Mouse (Mus musculus): ENCODE measurements at regions not wholly inside any gene's neighbourhood (a gene's known extent, or its start where the extent isn't known, plus 50 kb on each side); places are given as distances from the start of the nearest gene placed in this dataset.

- DNase-seq = no peak
Measured at GRCm38 (mm10) chr15:28081147-28081546, 55.5 kb upstream of the Trio start.

- DNase-seq = no peak
Measured at GRCm38 (mm10) chr15:28082411-28082810, 56.8 kb upstream of the Trio start.

- DNase-seq = no peak
Measured at GRCm38 (mm10) chr15:28105956-28106355, 80.3 kb upstream of the Trio start.

- peak; percentile 18 for DNase-seq
Measured at GRCm38 (mm10) chr15:28109916-28110315, 84.3 kb upstream of the Trio start.

GRCm38 (mm10) chr15:28113491-28113890, 87.8 kb upstream of the Trio start:
- DNase-seq = no peak

GRCm38 (mm10) chr15:28114180-28114747, 88.6 kb upstream of the Trio start:
- no peak for DNase-seq

- no peak for DNase-seq
Measured at GRCm38 (mm10) chr15:28126846-28127245, 76.7 kb upstream of the Dnah5 start.

- no peak for DNase-seq
Measured at GRCm38 (mm10) chr15:28129536-28129935, 74.0 kb upstream of the Dnah5 start.

GRCm38 (mm10) chr15:28131546-28131945, 72.0 kb upstream of the Dnah5 start:
- DNase-seq = no peak

- no peak for DNase-seq
Measured at GRCm38 (mm10) chr15:28133171-28133810, 70.3 kb upstream of the Dnah5 start.

- no peak for DNase-seq
Measured at GRCm38 (mm10) chr15:28134206-28134605, 69.3 kb upstream of the Dnah5 start.

- no peak for DNase-seq
Measured at GRCm38 (mm10) chr15:28138806-28139205, 64.7 kb upstream of the Dnah5 start.

- no peak for DNase-seq
Measured at GRCm38 (mm10) chr15:28140301-28140700, 63.3 kb upstream of the Dnah5 start.

- DNase-seq = no peak
Measured at GRCm38 (mm10) chr15:28141345-28141744, 62.2 kb upstream of the Dnah5 start.

GRCm38 (mm10) chr15:28144217-28144616, 59.3 kb upstream of the Dnah5 start:
- no peak for DNase-seq

GRCm38 (mm10) chr15:28144846-28145245, 58.7 kb upstream of the Dnah5 start:
- no peak for DNase-seq

GRCm38 (mm10) chr15:28151678-28152077, 51.9 kb upstream of the Dnah5 start:
- DNase-seq = no peak

Measured in right cerebral cortex, postnatal 4 days (tissue).